Mouse (Mus musculus) bone marrow, adult 2 months (tissue): ENCODE measurements around the gene Bcl2. TPM values are rescaled to one million over a fixed set of nuclear protein-coding genes. Genes with fewer than 3 reads are reported as not detected.

Experiments used
- H3K27ac ChIP-seq: fragments of 200-500 bp; 2 replicates; pipeline ENCODE4 v1.5.1; 2012; ENCODE audit warnings: low read depth, mild to moderate bottlenecking, control low read depth, inconsistent platforms, low read length; ENCODE audit not compliant: control insufficient read depth, poor library complexity, insufficient read depth
- H3K4me1 ChIP-seq: fragments of 200-500 bp; 2 replicates; pipeline ENCODE4 v1.6.1; 2011; ENCODE audit warnings: low read length; ENCODE audit not compliant: control insufficient read depth, insufficient read depth
- H3K4me3 ChIP-seq: fragments of 200-500 bp; replicated peaks from 2 replicates; pipeline ENCODE3; 2011; ENCODE audit warnings: mild to moderate bottlenecking, low read depth, low read length, control low read depth; ENCODE audit not compliant: control insufficient read depth
- CTCF ChIP-seq: fragments of 200-500 bp; IDR thresholded peaks from 2 replicates; pipeline ENCODE4 v1.5.1; 2011; ENCODE audit warnings: low read length, control low read depth; ENCODE audit not compliant: control insufficient read depth, insufficient read depth
- POLR2A ChIP-seq: fragments of 200-500 bp; IDR thresholded peaks from 2 replicates; pipeline ENCODE4 v1.6.1; 2011; ENCODE audit warnings: low read depth, mild to moderate bottlenecking, control low read depth, low read length, borderline replicate concordance; ENCODE audit not compliant: control insufficient read depth
- WGBS: fragments of 180-500 bp; shearing (Covaris S2); methylation state at CpG from one replicate; pipeline ENCODE4 v1.1.7; 2018; 5-methylcytosine and 5-hydroxymethylcytosine counted together
- polyA plus RNA-seq: library from polyadenylated mRNA; stranded (reverse); fragments of >200 nt; gene quantifications from 2 replicates; pipeline ENCODE4 v1.2.4, GENCODE M21; 2011; ENCODE audit warnings: low replicate concordance; ENCODE audit not compliant: missing spikeins, insufficient read depth, insufficient read length

Bcl2 gene
- polyA plus RNA-seq, 1 experiment = 14.4 TPM

DNA sequence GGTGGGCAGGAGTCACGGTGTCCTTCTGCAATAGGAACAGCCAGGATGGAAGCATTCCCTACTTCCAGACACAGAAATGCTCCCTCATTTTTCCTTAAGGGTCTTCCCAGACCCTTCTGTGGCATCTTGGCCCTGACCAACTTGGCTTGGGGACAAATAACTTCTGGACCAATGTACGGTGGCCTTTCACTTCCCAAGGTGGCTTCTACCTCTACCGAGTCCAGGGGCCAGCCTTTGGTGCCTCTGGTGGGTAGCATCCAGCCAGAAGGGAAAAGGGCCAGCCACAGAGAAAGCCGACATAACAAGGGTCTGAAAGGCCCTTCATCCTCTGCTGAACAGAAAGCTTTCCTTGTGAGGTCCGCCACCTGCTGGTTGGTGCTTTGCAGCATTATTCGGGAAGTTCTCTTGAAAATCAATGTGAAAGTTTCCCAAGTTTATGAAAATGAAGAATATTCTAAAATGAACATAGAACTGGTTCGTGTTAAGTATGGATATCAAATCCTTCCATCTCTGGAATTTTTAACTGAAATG lies 3.1 kb upstream of the Bcl2 start:
- no peak overlapping the region for H3K4me3 ChIP-seq
- TF ChIP-seq CTCF (peak; percentile 66), POLR2A (no peak)
- no peak overlapping the region for H3K27ac ChIP-seq
- H3K4me1 ChIP-seq = no peaks in the 10 kb centered on the region; the same call in 1 of the 2 replicates
- WGBS = 29% methylated on average over 7 of the region's 7 CpGs

DNA sequence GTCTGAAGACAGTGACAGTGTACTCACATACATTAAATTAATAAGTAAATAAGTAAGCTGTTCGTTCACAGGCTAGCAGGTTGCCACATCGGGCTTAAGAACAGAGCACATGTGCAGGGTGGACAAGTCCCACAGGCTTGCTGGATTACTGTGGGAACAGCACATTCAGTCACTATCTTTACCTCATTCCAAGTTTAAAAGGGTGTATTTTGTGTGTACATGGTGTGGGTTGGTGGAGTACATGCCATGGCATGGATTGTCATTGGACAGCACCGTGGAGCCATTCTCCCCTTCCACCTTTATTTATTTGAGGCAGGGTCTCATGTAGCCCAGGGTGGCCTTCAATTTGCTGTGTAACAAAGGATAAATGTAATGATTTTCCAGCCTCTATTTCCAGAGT lies 2.1 kb upstream of the Bcl2 start:
- TF ChIP-seq POLR2A (no peak), CTCF (no peak)
- Histone ChIP-seq H3K27ac (no peak overlapping the region), H3K4me3 (no peak overlapping the region), H3K4me1 (no peaks in the 10 kb centered on the region; the same call in none of the 2 replicates)
- 78% methylated on average over 3 of the region's 3 CpGs for WGBS

DNA sequence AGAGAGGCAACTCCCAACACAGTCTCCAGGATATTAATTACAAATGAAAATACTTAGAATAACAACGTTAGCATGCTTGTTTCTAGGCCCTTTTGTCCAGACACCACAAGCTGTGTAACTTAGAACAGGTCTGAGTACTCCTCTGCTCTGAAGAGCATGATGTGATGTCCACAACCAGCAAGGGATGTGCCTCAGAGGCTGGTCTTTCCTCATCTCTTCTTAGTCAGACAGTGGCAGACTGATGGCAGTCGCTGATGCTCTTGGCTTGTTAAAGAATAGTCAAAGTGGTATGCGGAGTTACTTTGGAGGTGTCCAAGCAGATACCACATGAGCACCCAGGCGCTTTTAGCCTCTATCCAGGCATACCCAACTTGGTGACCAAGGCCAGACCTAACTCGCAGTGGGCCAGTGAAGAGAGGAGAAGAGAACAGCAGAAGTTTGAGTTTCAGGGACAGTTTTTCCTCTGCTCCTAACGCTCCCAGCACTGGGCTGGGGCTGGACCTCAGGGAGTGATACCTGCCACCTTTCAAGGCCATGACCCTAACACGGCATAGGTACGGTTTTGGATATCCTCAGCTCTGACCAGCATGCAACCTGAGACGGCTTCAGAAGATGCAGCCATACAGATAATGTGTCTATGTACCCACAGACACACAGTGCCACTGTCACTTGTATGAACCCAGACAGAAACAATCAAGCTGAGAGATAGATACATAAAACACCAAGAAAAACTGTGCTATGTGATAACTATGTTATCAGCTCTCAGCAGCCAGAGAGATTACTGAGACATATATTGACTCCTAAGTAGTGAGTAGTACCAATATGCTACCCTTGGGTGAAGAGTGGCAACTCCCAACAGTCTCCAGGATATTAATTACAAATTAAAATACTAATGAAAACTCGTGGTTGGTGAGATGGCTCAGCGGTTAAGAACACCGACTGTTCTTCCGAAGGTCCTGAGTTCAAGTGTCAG lies 1.3 kb upstream of the Bcl2 start:
- H3K27ac ChIP-seq = no peak overlapping the region
- WGBS = 81% methylated on average over 13 of the region's 13 CpGs
- TF ChIP-seq CTCF (no peak), POLR2A (no peak)
- H3K4me1 ChIP-seq = no peaks in the 10 kb centered on the region; the same call in none of the 2 replicates
- no peak overlapping the region for H3K4me3 ChIP-seq

DNA sequence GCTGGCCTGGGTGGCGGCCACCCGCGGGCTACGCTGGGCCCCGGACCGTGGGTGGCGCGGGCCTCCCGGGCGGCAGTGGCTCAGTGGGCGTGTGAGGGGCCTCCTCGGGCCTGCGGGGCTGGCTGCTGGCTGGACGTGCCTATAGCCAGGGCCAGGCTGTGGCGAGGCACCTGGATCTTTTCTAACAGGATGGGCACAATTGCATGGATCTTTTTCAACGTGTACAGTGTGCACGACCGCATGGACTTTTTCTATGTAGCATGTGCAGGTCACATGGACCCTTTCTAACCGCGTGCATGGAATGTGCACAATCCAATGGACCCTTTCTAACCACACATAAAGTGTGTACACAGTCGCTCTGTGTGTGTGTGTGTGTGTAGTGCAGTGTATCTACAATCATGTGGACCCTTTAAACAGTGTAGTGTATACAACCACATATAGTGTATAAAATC lies 482 bp upstream of the Bcl2 start:
- Histone ChIP-seq H3K4me3 (peak overlapping the region; percentile 73), H3K27ac (peak overlapping the region; percentile 73; the same call in 1 of the 2 replicates), H3K4me1 (no peaks in the 10 kb centered on the region; the same call in none of the 2 replicates)
- WGBS = 2% methylated on average over 21 of the region's 21 CpGs
- TF ChIP-seq POLR2A = no peak

DNA sequence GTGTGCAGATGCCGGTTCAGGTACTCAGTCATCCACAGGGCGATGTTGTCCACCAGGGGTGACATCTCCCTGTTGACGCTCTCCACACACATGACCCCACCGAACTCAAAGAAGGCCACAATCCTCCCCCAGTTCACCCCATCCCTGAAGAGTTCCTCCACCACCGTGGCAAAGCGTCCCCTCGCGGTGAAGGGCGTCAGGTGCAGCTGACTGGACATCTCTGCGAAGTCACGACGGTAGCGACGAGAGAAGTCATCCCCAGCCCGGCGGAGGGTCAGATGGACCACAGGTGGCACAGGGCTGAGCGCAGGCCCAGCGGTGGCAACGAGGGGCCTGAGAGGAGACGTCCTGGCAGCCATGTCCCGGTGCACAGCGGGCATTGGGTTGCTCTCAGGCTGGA lies 1.7 kb downstream of the Bcl2 start:
- no peak overlapping the region for H3K27ac ChIP-seq
- H3K4me3 ChIP-seq = peak overlapping the region; percentile 59
- WGBS = 6% methylated on average over 22 of the region's 22 CpGs
- TF ChIP-seq POLR2A (no peak; the same call in 1 of the 2 replicates), CTCF (peak; percentile 79)
- no peaks in the 10 kb centered on the region; the same call in none of the 2 replicates for H3K4me1 ChIP-seq

DNA sequence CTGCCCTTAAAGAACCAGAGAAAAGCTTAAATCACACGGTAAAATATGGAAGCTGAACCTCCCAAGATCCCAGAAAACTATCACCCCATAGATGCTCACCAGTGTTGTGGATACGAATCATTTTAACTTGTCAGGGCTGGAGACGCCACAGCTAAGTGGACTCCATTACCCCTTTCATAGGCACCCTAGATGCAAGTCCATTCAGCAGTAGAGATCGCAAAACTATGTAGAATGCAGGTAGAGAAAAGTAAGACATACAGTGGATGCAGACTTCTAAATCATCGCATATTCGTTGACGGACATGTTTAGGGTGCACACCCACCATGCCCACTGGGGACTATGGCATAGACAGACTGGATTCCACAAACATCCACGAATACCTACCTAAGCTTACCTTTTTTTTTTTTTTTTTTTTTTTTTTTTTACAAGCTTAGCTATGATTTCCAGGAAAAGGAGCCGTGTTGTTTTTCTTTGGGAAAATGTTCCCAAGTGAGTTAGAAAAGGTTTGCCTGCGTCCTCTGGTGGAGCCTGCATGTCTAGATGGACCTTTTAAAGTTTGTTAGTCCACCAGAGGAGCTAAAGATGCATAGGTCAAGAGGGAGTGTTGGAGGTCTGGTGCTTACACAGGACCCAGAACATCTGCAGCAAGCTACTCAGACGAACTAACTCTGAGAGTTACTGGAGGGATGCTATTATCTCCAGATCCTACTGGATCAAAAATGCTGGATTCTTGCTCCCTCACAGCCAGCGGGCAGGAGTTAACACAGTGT lies 2.5 kb downstream of the Bcl2 start:
- TF ChIP-seq CTCF = no peak
- no peak for TF ChIP-seq POLR2A
- H3K27ac ChIP-seq = no peak overlapping the region
- no peaks in the 10 kb centered on the region; the same call in none of the 2 replicates for H3K4me1 ChIP-seq
- H3K4me3 ChIP-seq = peak overlapping the region; percentile 59
- 58% methylated on average over 12 of the region's 12 CpGs for WGBS

DNA sequence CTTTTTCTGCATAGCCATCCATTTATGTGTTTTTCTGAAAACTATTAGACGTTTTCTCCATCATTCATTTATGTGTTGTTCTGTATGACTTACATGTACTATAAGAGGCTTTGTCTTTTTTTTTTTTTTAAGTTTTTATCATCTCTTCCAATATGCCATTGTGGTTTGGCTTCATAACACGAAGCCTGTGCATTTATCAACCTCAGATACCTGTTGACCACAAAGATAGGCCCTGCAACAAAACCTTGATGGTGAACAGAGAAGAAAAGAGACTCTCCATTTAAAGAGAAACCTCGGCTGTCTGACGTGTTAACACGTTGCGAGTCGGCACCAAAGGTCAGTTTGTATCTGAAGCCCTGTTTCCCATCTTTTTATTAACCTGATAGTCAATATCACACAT lies 3.9 kb downstream of the Bcl2 start:
- H3K4me3 ChIP-seq = no peak overlapping the region
- WGBS = 41% methylated on average over 7 of the region's 7 CpGs
- H3K4me1 ChIP-seq = no peaks in the 10 kb centered on the region; the same call in none of the 2 replicates
- TF ChIP-seq POLR2A = no peak
- no peak for TF ChIP-seq CTCF
- H3K27ac ChIP-seq = no peak overlapping the region
